Mouse (Mus musculus) ES-Bruce4 (cell line): ENCODE data around the gene Me1.

Experiments used
- CTCF ChIP-seq: IDR thresholded peaks from one replicate; pipeline ENCODE4 v1.8.1; 2011; ENCODE audit warnings: low read depth, low read length
- EP300 ChIP-seq: IDR thresholded peaks from 2 replicates; pipeline ENCODE4 v1.6.1; 2011; ENCODE audit warnings: low read depth, low read length; ENCODE audit not compliant: insufficient read depth
- POLR2A ChIP-seq: IDR thresholded peaks from one replicate; pipeline ENCODE4 v1.8.1; 2011; ENCODE audit warnings: low read length; ENCODE audit not compliant: insufficient read depth

DNA sequence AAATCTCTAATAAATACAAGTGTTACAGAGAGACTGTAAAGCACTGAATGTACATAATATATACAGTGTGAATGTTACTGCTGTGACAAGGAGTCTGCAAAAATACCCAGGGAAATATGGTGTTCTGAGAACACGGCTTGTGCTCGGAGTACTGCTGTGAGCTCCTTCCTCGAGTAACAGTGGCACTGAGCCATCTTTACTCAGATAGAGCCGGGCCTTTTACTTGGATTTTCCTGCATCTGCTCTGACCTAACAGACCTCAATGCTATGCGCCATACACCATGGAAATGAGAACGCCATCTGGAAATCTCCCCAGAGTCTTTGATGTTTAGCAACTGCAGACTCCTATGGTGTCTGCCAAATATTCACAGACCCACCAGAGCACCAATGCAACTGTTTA lies 12.9 kb downstream of the Me1 start:
- no peak for TF ChIP-seq CTCF
- no peak for TF ChIP-seq EP300
- TF ChIP-seq POLR2A, result no peak
